Mouse (Mus musculus) hindbrain, embryonic 13.5 days (tissue): ENCODE measurements around the gene Ssh3. TPM values are rescaled to one million over a fixed set of nuclear protein-coding genes. Genes with fewer than 3 reads are reported as not detected.
"Not testable (repeated sequence)": the region's sequence is repeated elsewhere in the genome, so short reads cannot be mapped to it uniquely, and the experiment has no call there.

Experiments used
- ATAC-seq: fragments of 200-750 bp; cut with Nextera tagmentation; 2 replicates; pipeline ENCODE4 v1.8.0; 2017; ENCODE audit warnings: moderate TSS enrichment; ENCODE audit not compliant: low FRiP score
- H3K27ac ChIP-seq: fragments of 300-500 bp; sonication (generic); 2 replicates; pipeline ENCODE4 v1.5.1; 2015; ENCODE audit warnings: inconsistent platforms, mild to moderate bottlenecking, moderate library complexity
- H3K27me3 ChIP-seq: fragments of 300-500 bp; sonication (generic); 2 replicates; pipeline ENCODE4 v1.6.1; 2015; ENCODE audit warnings: mild to moderate bottlenecking, inconsistent platforms
- H3K36me3 ChIP-seq: fragments of 300-500 bp; sonication (generic); 2 replicates; pipeline ENCODE4 v1.6.1; 2015; ENCODE audit warnings: mild to moderate bottlenecking, inconsistent platforms
- H3K4me1 ChIP-seq: fragments of 300-500 bp; sonication (generic); replicated peaks from 2 replicates; pipeline ENCODE4 v1.6.1; 2015; ENCODE audit warnings: inconsistent platforms
- H3K4me2 ChIP-seq: fragments of 300-500 bp; sonication (generic); 2 replicates; pipeline ENCODE4 v1.6.1; 2015; ENCODE audit warnings: inconsistent platforms, mild to moderate bottlenecking, moderate library complexity
- H3K4me3 ChIP-seq: fragments of 300-500 bp; sonication (generic); 2 replicates; pipeline ENCODE4 v1.5.1; 2015; ENCODE audit warnings: mild to moderate bottlenecking, inconsistent platforms
- H3K9ac ChIP-seq: fragments of 300-500 bp; sonication (generic); 2 replicates; pipeline ENCODE4 v1.6.1; 2015; ENCODE audit warnings: mild to moderate bottlenecking, inconsistent platforms
- H3K9me3 ChIP-seq: fragments of 300-500 bp; sonication (generic); 2 replicates; pipeline ENCODE4 v1.6.1; 2016; ENCODE audit warnings: inconsistent platforms
- WGBS: fragments of 180-500 bp; shearing (Covaris S2); methylation state at CpG from one replicate; pipeline ENCODE4 v1.1.7; 2015; 5-methylcytosine and 5-hydroxymethylcytosine counted together
- polyA plus RNA-seq: library from polyadenylated mRNA; unstranded; fragments of >200 nt; fragmentation: Nextera tagmentation; extraction: Ambion mirVana; gene quantifications from 2 replicates; pipeline ENCODE4 v1.2.1, GENCODE M21; 2015

Ssh3 gene
- polyA plus RNA-seq, 1 experiment from 2014 or later, result 10.6 TPM

GRCm38 (mm10) chr19:4261038-4261698 is 7.8 kb downstream of the Ssh3 start:
- Histone ChIP-seq H3K27me3 (no peaks in the 10 kb centered on the region), H3K9me3 (no peaks in the 10 kb centered on the region), H3K4me3 (no peak overlapping the region), H3K36me3 (0 out of 2 replicates have a peak, but pooled peaks cover 3% of the 10 kb centered on the region), H3K27ac (no peak overlapping the region), H3K4me2 (no peak overlapping the region), H3K9ac (peak overlapping the region; percentile 49; the same call in 1 of the 2 replicates), H3K4me1 (peaks cover 11% of the 10 kb centered on the region)
- no peak for ATAC-seq
- 62% methylated on average over 8 of the region's 8 CpGs for WGBS

DNA sequence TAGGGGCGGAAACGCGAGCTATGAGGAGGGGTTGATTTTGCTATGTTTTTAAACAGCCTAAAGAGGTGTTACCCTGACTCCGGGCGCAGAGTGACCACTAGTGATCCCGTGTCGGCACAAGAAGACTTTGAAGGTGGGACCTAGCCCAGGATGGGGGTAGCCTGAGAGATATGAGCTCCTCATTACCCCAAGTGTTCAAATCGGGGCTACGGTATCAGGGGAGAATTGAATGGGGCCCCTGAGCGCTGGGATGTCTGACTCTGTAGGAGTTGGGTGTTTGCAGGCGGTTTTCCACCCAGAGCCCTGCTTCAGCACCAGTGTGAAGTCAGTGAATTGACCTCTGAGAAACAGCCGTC is 11.1 kb downstream of the Ssh3 start:
- Histone ChIP-seq H3K27ac (no peak overlapping the region), H3K4me3 (peak overlapping the region; percentile 56), H3K9me3 (no peaks in the 10 kb centered on the region), H3K36me3 (no peaks in the 10 kb centered on the region), H3K27me3 (no peaks in the 10 kb centered on the region), H3K4me1 (peaks cover 11% of the 10 kb centered on the region), H3K9ac (peak overlapping the region; percentile 71), H3K4me2 (peak overlapping the region; percentile 90)
- whole genome bisulfite sequencing, result 23% methylated on average over 12 of the region's 12 CpGs
- no peak; the same call in 1 of the 2 replicates for ATAC-seq

DNA sequence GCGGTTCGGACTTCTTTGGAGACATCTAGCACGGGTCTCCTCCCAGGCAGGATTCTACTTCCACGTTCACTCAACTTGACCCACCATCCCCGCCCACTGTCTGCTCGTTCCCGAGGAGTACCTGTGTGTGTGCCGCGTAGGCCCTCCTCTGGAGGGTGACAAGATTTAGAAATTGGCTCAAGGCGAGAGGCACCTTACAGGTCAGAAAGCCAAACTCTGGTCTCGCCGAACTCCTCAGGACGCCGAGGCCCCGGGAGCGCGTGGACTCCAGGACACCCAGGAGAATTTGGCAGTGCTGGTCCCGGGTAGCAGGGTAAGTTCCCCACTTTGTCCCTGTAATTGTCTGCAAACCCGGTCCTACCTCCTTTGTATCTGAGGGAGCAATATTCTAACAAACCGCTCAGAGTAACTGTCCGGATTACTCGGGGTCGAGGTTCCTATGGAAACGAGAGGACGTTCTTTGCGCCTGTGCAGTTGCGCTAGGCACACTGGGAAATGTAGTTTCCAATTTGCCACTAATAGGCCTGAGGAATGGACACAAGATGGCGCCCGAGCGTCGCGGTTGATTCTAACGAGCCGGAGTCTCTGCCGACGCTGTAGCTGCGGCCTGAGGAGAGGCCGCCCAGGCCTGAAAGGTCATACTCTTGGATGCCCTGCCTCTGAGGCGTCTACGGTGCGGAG is 11.6 kb downstream of the Ssh3 start:
- Histone ChIP-seq H3K9me3 (no peaks in the 10 kb centered on the region), H3K4me2 (peak overlapping the region; percentile 90), H3K9ac (peak overlapping the region; percentile 71), H3K36me3 (no peaks in the 10 kb centered on the region), H3K27me3 (no peaks in the 10 kb centered on the region), H3K27ac (0 out of 2 replicates have a peak overlapping the region, but pooled peaks have one; percentile 35), H3K4me3 (peak overlapping the region; percentile 56), H3K4me1 (peaks cover 11% of the 10 kb centered on the region)
- peak; percentile 90 for ATAC-seq
- WGBS, result under 1% methylated on average over 41 of the region's 41 CpGs

- H3K9ac ChIP-seq, result no peak overlapping the region
- H3K27ac ChIP-seq, result no peak overlapping the region
- ATAC-seq, result no peak
- no peaks in the 10 kb centered on the region for H3K9me3 ChIP-seq
- H3K27me3 ChIP-seq, result no peaks in the 10 kb centered on the region
- H3K4me2 ChIP-seq, result no peak overlapping the region
- H3K4me3 ChIP-seq, result no peak overlapping the region
- WGBS, result 71% methylated on average over 11 of the region's 11 CpGs
- H3K36me3 ChIP-seq, result no peaks in the 10 kb centered on the region
- H3K4me1 ChIP-seq, result peaks cover 11% of the 10 kb centered on the region
These were observed 13.3 kb downstream of the Ssh3 start for GRCm38 (mm10) chr19:4255583-4256162.

DNA sequence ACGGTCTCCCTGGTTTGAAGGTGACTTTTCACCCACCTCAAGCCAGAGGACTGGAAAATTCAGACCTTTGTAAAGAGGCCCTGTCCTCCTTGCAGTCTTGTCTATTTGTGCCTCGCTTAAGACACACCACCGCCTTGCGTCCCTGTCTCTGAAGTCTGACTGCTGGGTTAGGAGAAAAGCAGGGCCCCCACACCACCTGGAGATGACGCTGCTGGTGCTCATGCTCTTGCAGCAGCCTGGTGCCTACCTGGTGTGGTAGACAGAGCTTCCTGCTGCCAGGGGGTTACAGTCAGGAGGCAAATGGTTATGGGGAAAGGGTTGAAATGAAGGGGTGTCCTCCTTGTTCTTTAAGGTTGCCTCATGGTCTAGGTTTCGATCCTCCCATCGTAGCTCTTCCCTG is 14.8 kb downstream of the Ssh3 start:
- WGBS, result 87% methylated on average over 7 of the region's 7 CpGs
- Histone ChIP-seq H3K36me3 (no peaks in the 10 kb centered on the region), H3K27ac (no peak overlapping the region), H3K9ac (no peak overlapping the region), H3K4me1 (peaks cover 11% of the 10 kb centered on the region), H3K4me2 (no peak overlapping the region), H3K4me3 (no peak overlapping the region), H3K9me3 (no peaks in the 10 kb centered on the region), H3K27me3 (0 out of 2 replicates have a peak, but pooled peaks cover under 1% of the 10 kb centered on the region)
- ATAC-seq, result no peak

DNA sequence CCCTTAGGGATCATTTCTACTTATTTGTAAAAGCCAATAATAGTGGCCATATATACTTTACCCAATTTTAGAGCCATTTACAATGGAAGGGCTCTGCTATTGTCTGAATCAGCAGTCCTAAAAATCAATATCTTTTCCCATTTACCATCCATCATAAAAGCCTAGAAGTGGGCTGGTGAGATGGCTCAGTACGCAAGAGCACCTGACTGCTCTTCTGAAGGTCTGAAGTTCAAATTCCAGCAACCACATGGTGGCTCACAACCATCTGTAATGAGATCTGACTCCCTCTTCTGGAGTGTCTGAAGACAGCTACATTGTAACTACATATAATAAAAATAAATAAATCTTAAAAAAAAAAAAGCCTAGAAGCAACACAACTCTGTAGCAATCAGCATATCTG is 20.3 kb downstream of the Ssh3 start:
- H3K27ac ChIP-seq, H3K4me2 ChIP-seq, H3K4me1 ChIP-seq, H3K9me3 ChIP-seq, H3K9ac ChIP-seq, H3K4me3 ChIP-seq, ATAC-seq, H3K27me3 ChIP-seq, H3K36me3 ChIP-seq: not testable (repeated sequence)
- WGBS, result 77% methylated on average over 1 of the region's 1 CpGs

GRCm38 (mm10) chr19:4247010-4247409 is 22.0 kb downstream of the Ssh3 start:
- H3K4me1 ChIP-seq, result no peaks in the 10 kb centered on the region
- no peaks in the 10 kb centered on the region for H3K9me3 ChIP-seq
- no peak overlapping the region for H3K27ac ChIP-seq
- 56% methylated on average over 1 of the region's 1 CpGs for WGBS
- ATAC-seq, result no peak
- H3K4me3 ChIP-seq, result no peak overlapping the region
- no peak overlapping the region for H3K4me2 ChIP-seq
- H3K27me3 ChIP-seq, result 0 out of 2 replicates have a peak, but pooled peaks cover 2% of the 10 kb centered on the region
- no peaks in the 10 kb centered on the region for H3K36me3 ChIP-seq
- H3K9ac ChIP-seq, result no peak overlapping the region

DNA sequence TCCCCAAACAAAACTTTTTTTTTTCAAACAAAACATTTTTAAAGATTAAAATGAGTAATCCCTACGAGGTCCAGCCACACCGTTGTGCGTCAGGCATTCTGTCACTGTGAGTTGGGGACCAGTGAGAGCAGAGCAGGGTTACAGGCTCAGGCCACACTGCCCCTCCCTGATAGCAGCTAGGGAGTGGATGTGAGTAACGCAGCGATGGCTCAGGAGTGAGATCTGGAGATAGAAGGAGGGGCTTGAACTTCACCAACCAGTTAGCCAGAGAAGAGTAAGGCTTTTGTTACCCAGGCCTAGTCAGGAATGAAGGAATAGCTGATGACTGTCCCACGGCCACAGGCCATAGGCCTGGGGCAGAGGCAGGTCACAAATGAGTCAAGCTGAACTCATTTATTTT is 24.2 kb downstream of the Ssh3 start:
- Histone ChIP-seq H3K4me1 (no peaks in the 10 kb centered on the region), H3K4me2 (no peak overlapping the region), H3K27me3 (0 out of 2 replicates have a peak, but pooled peaks cover 2% of the 10 kb centered on the region), H3K9me3 (no peaks in the 10 kb centered on the region), H3K4me3 (no peak overlapping the region), H3K36me3 (no peaks in the 10 kb centered on the region), H3K9ac (no peak overlapping the region), H3K27ac (no peak overlapping the region)
- ATAC-seq, result no peak
- WGBS, result 86% methylated on average over 6 of the region's 6 CpGs

DNA sequence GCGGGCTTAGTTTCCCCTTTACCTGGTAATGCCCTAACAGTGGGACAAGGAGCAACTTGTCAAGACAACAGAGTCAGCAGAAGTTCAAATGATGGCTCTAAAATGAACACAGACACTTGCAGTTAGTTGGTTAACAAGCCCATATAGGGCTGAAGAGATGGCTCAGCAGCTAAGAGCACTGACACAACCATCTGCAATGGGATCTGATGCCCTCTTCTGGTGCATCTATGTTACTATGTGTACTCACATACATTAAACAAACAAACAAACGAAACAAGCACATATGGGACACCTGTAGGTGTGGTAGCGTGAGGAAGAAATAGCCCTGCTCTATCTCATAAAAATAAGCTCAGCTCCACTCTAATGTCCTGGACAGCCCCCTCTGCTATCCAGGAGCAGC is 26.6 kb downstream of the Ssh3 start:
- Histone ChIP-seq H3K36me3 (no peaks in the 10 kb centered on the region), H3K9ac (no peak overlapping the region), H3K4me2 (no peak overlapping the region), H3K4me3 (no peak overlapping the region), H3K9me3 (no peaks in the 10 kb centered on the region), H3K27ac (no peak overlapping the region), H3K4me1 (no peaks in the 10 kb centered on the region), H3K27me3 (no peaks in the 10 kb centered on the region)
- ATAC-seq, result no peak
- WGBS, result 69% methylated on average over 3 of the region's 3 CpGs

- H3K27ac ChIP-seq, result no peak overlapping the region
- no peaks in the 10 kb centered on the region for H3K36me3 ChIP-seq
- H3K4me2 ChIP-seq, result no peak overlapping the region
- H3K4me3 ChIP-seq, result no peak overlapping the region
- 74% methylated on average over 8 of the region's 8 CpGs for WGBS
- no peaks in the 10 kb centered on the region for H3K9me3 ChIP-seq
- no peaks in the 10 kb centered on the region for H3K4me1 ChIP-seq
- no peak for ATAC-seq
- H3K27me3 ChIP-seq, result no peaks in the 10 kb centered on the region
- H3K9ac ChIP-seq, result no peak overlapping the region
These were observed 28.7 kb downstream of the Ssh3 start for GRCm38 (mm10) chr19:4240247-4240668.

DNA sequence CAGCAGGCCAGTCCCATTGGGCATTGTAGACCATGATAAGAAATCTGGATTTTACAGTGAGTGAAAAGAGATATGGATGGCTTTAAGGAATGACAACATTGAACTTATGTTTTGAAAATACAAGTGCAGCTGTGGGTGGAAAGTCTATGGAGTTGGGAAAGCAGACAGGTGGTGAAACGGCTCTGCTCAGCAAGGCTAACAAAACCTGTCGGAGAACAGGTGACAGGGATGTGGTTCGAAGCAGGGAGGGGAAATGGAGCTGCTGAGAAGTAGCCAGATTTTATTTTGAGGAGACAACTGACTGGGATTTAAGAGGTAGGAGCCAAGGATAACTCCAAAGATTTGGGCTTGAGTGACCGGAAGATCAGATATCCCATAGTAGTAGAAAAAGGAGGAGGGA is 34.4 kb downstream of the Ssh3 start:
- no peak overlapping the region for H3K4me2 ChIP-seq
- WGBS, result 76% methylated on average over 4 of the region's 4 CpGs
- H3K27ac ChIP-seq, result no peak overlapping the region
- H3K4me3 ChIP-seq, result no peak overlapping the region
- no peak for ATAC-seq
- peaks cover 12% of the 10 kb centered on the region for H3K4me1 ChIP-seq
- peaks cover 14% of the 10 kb centered on the region for H3K27me3 ChIP-seq
- no peaks in the 10 kb centered on the region for H3K36me3 ChIP-seq
- no peaks in the 10 kb centered on the region for H3K9me3 ChIP-seq
- no peak overlapping the region for H3K9ac ChIP-seq

DNA sequence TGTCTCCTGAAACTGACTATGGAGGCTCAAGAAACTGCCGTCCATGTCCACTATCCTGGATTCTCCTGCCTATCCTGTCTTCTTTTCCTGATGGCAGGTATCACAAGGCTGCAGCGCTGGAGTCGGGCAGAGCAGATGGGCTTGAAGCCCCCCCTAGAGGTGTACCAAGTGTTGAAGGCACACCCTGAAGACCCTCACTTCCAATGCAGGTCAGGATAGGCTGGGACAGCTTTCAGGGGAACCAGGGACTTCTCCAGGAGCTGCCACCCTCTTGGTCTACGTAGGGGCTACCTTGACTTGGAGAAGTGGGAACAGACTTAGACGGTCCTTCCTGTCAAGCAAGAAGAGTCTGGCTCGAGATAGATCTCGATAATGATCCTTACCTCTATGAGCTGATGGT is 36.3 kb downstream of the Ssh3 start:
- H3K9me3 ChIP-seq, result no peaks in the 10 kb centered on the region
- ATAC-seq, result no peak

More for the DNA sequence above, 36.3 kb downstream of the Ssh3 start:
- H3K4me2 ChIP-seq, result peak overlapping the region; percentile 79
- H3K4me1 ChIP-seq, result peaks cover 12% of the 10 kb centered on the region
- peak overlapping the region; percentile 80 for H3K9ac ChIP-seq
- H3K27ac ChIP-seq, result peak overlapping the region; percentile 86; the same call in 1 of the 2 replicates
- no peaks in the 10 kb centered on the region for H3K36me3 ChIP-seq
- 81% methylated on average over 7 of the region's 7 CpGs for WGBS
- peaks cover 29% of the 10 kb centered on the region for H3K27me3 ChIP-seq
- H3K4me3 ChIP-seq, result peak overlapping the region; percentile 60
